Mouse (Mus musculus) ES-Bruce4 (cell line): Measurements from ENCODE around the gene Doc2b. TPM values are rescaled to one million over a fixed set of nuclear protein-coding genes. Genes with fewer than 3 reads are reported as not detected.

ENCODE experiments used
- H3K27ac ChIP-seq: 2 replicates; pipeline ENCODE4 v1.5.1; 2012; ENCODE audit warnings: low read length, inconsistent platforms; ENCODE audit not compliant: insufficient read depth
- H3K27me3 ChIP-seq: 2 replicates; pipeline ENCODE4 v1.6.1; 2012; ENCODE audit warnings: mild to moderate bottlenecking, low read length, inconsistent platforms; ENCODE audit not compliant: control insufficient read depth, poor library complexity, insufficient read depth, severe bottlenecking
- H3K36me3 ChIP-seq: 2 replicates; pipeline ENCODE4 v1.6.1; 2012; ENCODE audit warnings: inconsistent platforms, mild to moderate bottlenecking, low read length, moderate library complexity; ENCODE audit not compliant: control insufficient read depth, poor library complexity, insufficient read depth, severe bottlenecking
- H3K4me1 ChIP-seq: one replicate; pipeline ENCODE4 v1.8.1; 2011; ENCODE audit warnings: low read length; ENCODE audit not compliant: control insufficient read depth, insufficient read depth
- H3K4me3 ChIP-seq: 2 replicates; pipeline ENCODE4 v1.5.1; 2011; ENCODE audit warnings: low read depth, mild to moderate bottlenecking, low read length
- H3K9ac ChIP-seq: 2 replicates; pipeline ENCODE4 v1.6.1; 2012; ENCODE audit warnings: low read depth, mild to moderate bottlenecking, inconsistent platforms; ENCODE audit not compliant: poor library complexity, severe bottlenecking
- H3K9me3 ChIP-seq: replicated peaks from 2 replicates; pipeline ENCODE4 v1.6.1; 2012; ENCODE audit warnings: mild to moderate bottlenecking, low read length, inconsistent platforms; ENCODE audit not compliant: control insufficient read depth, poor library complexity, insufficient read depth, severe bottlenecking
- POLR2A ChIP-seq: IDR thresholded peaks from one replicate; pipeline ENCODE4 v1.8.1; 2011; ENCODE audit warnings: low read length; ENCODE audit not compliant: insufficient read depth
- polyA plus RNA-seq: library from polyadenylated mRNA; stranded (reverse); fragments of >200 nt; gene quantifications from 2 replicates; pipeline ENCODE4 v1.2.4, GENCODE M21; 2011; ENCODE audit warnings: low read depth; ENCODE audit not compliant: missing spikeins, insufficient read depth, insufficient read length

The Doc2b gene
- polyA plus RNA-seq, 1 experiment = 0.22 TPM

GRCm38 (mm10) chr11:75727168-75727567, 68.7 kb downstream of the Doc2b start:
- Histone ChIP-seq H3K4me3 (no peak overlapping the region), H3K27me3 (no peaks in the 10 kb centered on the region), H3K9ac (no peak overlapping the region), H3K9me3 (no peaks in the 10 kb centered on the region), H3K4me1 (no peaks in the 10 kb centered on the region), H3K27ac (no peak overlapping the region), H3K36me3 (no peaks in the 10 kb centered on the region)
- no peak for TF ChIP-seq POLR2A

- H3K27me3 ChIP-seq = no peaks in the 10 kb centered on the region
- H3K9me3 ChIP-seq = 0 out of 2 replicates have a peak, but pooled peaks cover 3% of the 10 kb centered on the region
- no peak for TF ChIP-seq POLR2A
- no peak overlapping the region for H3K9ac ChIP-seq
- H3K4me3 ChIP-seq = no peak overlapping the region
- no peaks in the 10 kb centered on the region for H3K36me3 ChIP-seq
- no peaks in the 10 kb centered on the region for H3K4me1 ChIP-seq
- no peak overlapping the region for H3K27ac ChIP-seq
Observed at GRCm38 (mm10) chr11:75722339-75722738, 73.5 kb downstream of the Doc2b start.

Other genes with a start within 250 kb of the Doc2b start
- 70.5 and 71.4 TPM in 2 replicates for gene Pitpna, start 208.0 kb downstream of the Doc2b start, polyA plus RNA-seq
- 20.5 and 22.6 TPM in 2 replicates for gene Inpp5k, start 165.1 kb downstream of the Doc2b start, polyA plus RNA-seq
- gene Myo1c, start 145.5 kb downstream of the Doc2b start, polyA plus RNA-seq = 78.7 and 82.9 TPM in 2 replicates
- 86.0 and 91.5 TPM in 2 replicates for gene Crk, start 116.8 kb downstream of the Doc2b start, polyA plus RNA-seq
- gene Ywhae, start 63.2 kb downstream of the Doc2b start, polyA plus RNA-seq = 1,329 and 1,367 TPM in 2 replicates
- gene Rph3al, start 142.4 kb upstream of the Doc2b start, polyA plus RNA-seq = 2.3 and 3.7 TPM in 2 replicates
- not detected in 2 replicates for gene 1700016K19Rik, start 203.9 kb upstream of the Doc2b start, polyA plus RNA-seq
- 4.0 and 4.7 TPM in 2 replicates for gene Rflnb, start 231.7 kb upstream of the Doc2b start, polyA plus RNA-seq